Mouse (Mus musculus) MEL (cell line): ENCODE measurements around the gene Rhoj. TPM values are rescaled to one million over a fixed set of nuclear protein-coding genes. Genes with fewer than 3 reads are reported as not detected.

Experiments
- DNase-seq: peaks from one replicate; pipeline ENCODE4 v3.0.0; 2011; ENCODE audit warnings: low read depth, low spot score
- H3K27ac ChIP-seq: 2 replicates; pipeline ENCODE4 v1.5.1; 2012; ENCODE audit warnings: low read depth, mild to moderate bottlenecking, control low read depth, low read length, moderate library complexity; ENCODE audit not compliant: control insufficient read depth
- H3K27me3 ChIP-seq, 2 experiments: fragments of 150-350 bp in 1 of 2; sonication (generic) in 1 of 2; 2 replicates each; pipeline ENCODE4 v1.6.1; 2012; ENCODE audit warnings: low read length in 2 of 2, mild to moderate bottlenecking in 2 of 2, improper control_type of control experiment in 1 of 2, moderate library complexity in 1 of 2; ENCODE audit not compliant: insufficient read depth in 2 of 2, control insufficient read depth in 1 of 2
- H3K36me3 ChIP-seq, 2 experiments: 2 replicates each; pipeline ENCODE4 v1.6.1; 2012 to 2014; ENCODE audit warnings: low read length in 2 of 2, improper control_type of control experiment in 1 of 2, inconsistent platforms in 1 of 2, mild to moderate bottlenecking in 1 of 2; ENCODE audit not compliant: insufficient read depth in 2 of 2, control insufficient read depth in 1 of 2
- H3K4me1 ChIP-seq, 2 experiments: fragments of 150-350 bp in 1 of 2; sonication (generic) in 1 of 2; 2 replicates each; pipeline ENCODE4 v1.6.1; 2012; ENCODE audit warnings: low read length in 2 of 2, improper control_type of control experiment in 1 of 2, mild to moderate bottlenecking in 1 of 2; ENCODE audit not compliant: insufficient read depth in 2 of 2, control insufficient read depth in 1 of 2
- H3K4me3 ChIP-seq, 2 experiments: fragments of 150-350 bp in 1 of 2; sonication (generic) in 1 of 2; 2 replicates each; pipeline ENCODE4 v1.5.1; 2012; ENCODE audit warnings: low read depth in 2 of 2, low read length in 2 of 2, mild to moderate bottlenecking in 2 of 2, moderate library complexity in 2 of 2, control low read depth in 1 of 2, improper control_type of control experiment in 1 of 2; ENCODE audit not compliant: control insufficient read depth in 1 of 2, insufficient read depth in 1 of 2
- H3K79me2 ChIP-seq: 2 replicates; pipeline ENCODE4 v1.6.1; 2012; ENCODE audit warnings: mild to moderate bottlenecking, low read length, moderate library complexity; ENCODE audit not compliant: control insufficient read depth, poor library complexity, insufficient read depth
- H3K9ac ChIP-seq: 2 replicates; pipeline ENCODE4 v1.6.1; 2012; ENCODE audit warnings: low read depth, mild to moderate bottlenecking, control low read depth, low read length, moderate library complexity; ENCODE audit not compliant: control insufficient read depth, poor library complexity, severe bottlenecking
- H3K9me3 ChIP-seq: fragments of 150-350 bp; sonication (generic); replicated peaks from 2 replicates; pipeline ENCODE4 v1.6.1; 2012; ENCODE audit warnings: mild to moderate bottlenecking, low read length, improper control_type of control experiment, moderate library complexity; ENCODE audit not compliant: insufficient read depth
- BHLHE40 ChIP-seq: IDR thresholded peaks from 2 replicates; pipeline ENCODE4 v1.6.1; 2012; ENCODE audit warnings: low read depth, mild to moderate bottlenecking, inconsistent platforms, low read length, improper control_type of control experiment, borderline replicate concordance
- CHD1 ChIP-seq: IDR thresholded peaks from 2 replicates; pipeline ENCODE4 v1.6.1; 2012; ENCODE audit warnings: low read depth, mild to moderate bottlenecking, inconsistent platforms, low read length, improper control_type of control experiment
- CHD2 ChIP-seq: IDR thresholded peaks from 2 replicates; pipeline ENCODE4 v1.6.1; 2011; ENCODE audit warnings: low read length, improper control_type of control experiment
- CTCF ChIP-seq, 3 experiments: IDR thresholded peaks in 2 of 3; conservative IDR thresholded peaks in 1 of 3; 2 replicates each; pipeline ENCODE4 v1.5.1; 2011 to 2012; ENCODE audit warnings: low read length in 3 of 3, low read depth in 2 of 3, mild to moderate bottlenecking in 2 of 3, improper control_type of control experiment in 1 of 3, inconsistent platforms in 1 of 3, mixed read lengths in 1 of 3, moderate library complexity in 1 of 3; ENCODE audit not compliant: control insufficient read depth in 1 of 3, insufficient read depth in 1 of 3, poor library complexity in 1 of 3, severe bottlenecking in 1 of 3
- ETS1 ChIP-seq: IDR thresholded peaks from 2 replicates; pipeline ENCODE4 v1.6.1; 2012; ENCODE audit warnings: low read depth, mild to moderate bottlenecking, inconsistent platforms, low read length, improper control_type of control experiment, moderate library complexity
- GABPA ChIP-seq: IDR thresholded peaks from 2 replicates; pipeline ENCODE4 v1.6.1; 2012; ENCODE audit warnings: low read depth, mild to moderate bottlenecking, inconsistent platforms, low read length, improper control_type of control experiment, moderate library complexity
- GATA1 ChIP-seq: IDR thresholded peaks from 2 replicates; pipeline ENCODE4 v1.6.1; 2011; ENCODE audit warnings: low read depth, low read length, improper control_type of control experiment
- JUND ChIP-seq: IDR thresholded peaks from 2 replicates; pipeline ENCODE4 v1.6.1; 2011; ENCODE audit warnings: low read depth, mild to moderate bottlenecking, improper control_type of control experiment, low read length
- MAZ ChIP-seq: IDR thresholded peaks from 2 replicates; pipeline ENCODE4 v1.6.1; 2012; ENCODE audit warnings: low read depth, mild to moderate bottlenecking, inconsistent platforms, low read length, improper control_type of control experiment
- MYC ChIP-seq: IDR thresholded peaks from 2 replicates; pipeline ENCODE4 v1.6.1; 2011; ENCODE audit warnings: low read depth, mild to moderate bottlenecking, low read length, improper control_type of control experiment, moderate library complexity
- POLR2AphosphoS2 ChIP-seq: IDR thresholded peaks from 2 replicates; pipeline ENCODE4 v1.6.1; 2011; ENCODE audit warnings: low read length, improper control_type of control experiment
- RAD21 ChIP-seq: IDR thresholded peaks from 2 replicates; pipeline ENCODE4 v1.6.1; 2011; ENCODE audit warnings: mild to moderate bottlenecking, low read depth, low read length, improper control_type of control experiment
- SMC3 ChIP-seq: IDR thresholded peaks from 2 replicates; pipeline ENCODE4 v1.6.1; 2011; ENCODE audit warnings: low read depth, low read length, improper control_type of control experiment
- TAL1 ChIP-seq: IDR thresholded peaks from 2 replicates; pipeline ENCODE4 v1.6.1; 2012; ENCODE audit warnings: mild to moderate bottlenecking, inconsistent platforms, low read length, moderate library complexity, mixed read lengths
- ZC3H11A ChIP-seq: IDR thresholded peaks from 2 replicates; pipeline ENCODE4 v1.6.1; 2012; ENCODE audit warnings: low read depth, mild to moderate bottlenecking, inconsistent platforms, low read length, improper control_type of control experiment
- ZNF384 ChIP-seq: IDR thresholded peaks from 2 replicates; pipeline ENCODE4 v1.6.1; 2012; ENCODE audit warnings: low read depth, mild to moderate bottlenecking, inconsistent platforms, low read length, improper control_type of control experiment
- polyA plus RNA-seq, 2 experiments: library from polyadenylated mRNA; stranded (reverse) in 1 of 2; unstranded in 1 of 2; fragments of >175 nt in 1 of 2; fragments of >200 nt in 1 of 2; gene quantifications; 2 replicates each; pipeline versions ENCODE4 v1.2.1 to v1.2.4; 2012; ENCODE audit warnings: low replicate concordance in 2 of 2, low read depth in 1 of 2; ENCODE audit not compliant: insufficient read length in 2 of 2, insufficient read depth in 1 of 2, missing spikeins in 1 of 2
- total RNA-seq: library from RNA; depleted of rRNA; stranded (reverse); fragments of 300-350 nt; gene quantifications from 2 replicates; pipeline ENCODE4 v1.2.3, GENCODE M21; 2012

The Rhoj gene
- total and polyA plus RNA-seq, 3 experiments, result not detected

DNA sequence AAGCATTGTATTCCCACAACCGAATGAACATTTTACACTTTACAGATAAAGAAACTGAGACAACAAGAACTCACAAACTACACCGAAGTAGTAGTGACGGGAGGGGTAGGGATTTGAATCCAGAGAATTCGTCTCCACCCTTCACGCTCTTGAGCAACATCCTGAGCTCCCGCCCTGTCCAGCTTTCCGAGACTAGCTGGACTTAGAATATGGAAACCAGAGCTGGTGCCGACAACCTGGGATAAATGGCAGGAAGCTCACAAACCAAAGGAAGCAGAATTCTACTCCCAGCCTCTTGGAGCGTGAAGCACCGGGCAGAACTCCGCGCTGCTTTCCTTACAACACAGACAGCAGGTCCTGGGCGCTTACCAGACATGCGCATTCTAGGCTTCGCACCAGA, 79.7 kb downstream of the Rhoj start:
- DNase-seq, result no peak

DNA sequence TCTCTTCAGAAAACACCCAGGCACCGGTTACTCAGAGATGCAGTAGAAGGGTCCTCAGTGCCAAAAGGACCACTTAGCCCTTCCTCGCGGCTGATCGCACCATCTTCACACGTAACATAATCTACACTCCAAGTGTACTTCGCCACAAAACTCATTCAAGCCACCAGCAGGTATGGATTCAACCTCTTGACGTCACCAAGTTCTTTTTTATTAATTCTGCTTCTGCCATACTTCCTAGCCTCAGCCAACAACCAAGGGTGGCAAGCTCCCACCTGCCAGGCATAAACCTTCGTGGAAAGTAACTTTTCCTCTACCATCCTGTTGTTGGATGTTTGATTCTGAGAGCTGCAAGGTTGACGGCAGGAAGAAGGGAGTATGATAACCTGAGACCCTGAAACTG, 80.4 kb downstream of the Rhoj start:
- no peak overlapping the region for H3K9ac ChIP-seq
- H3K36me3 ChIP-seq, result no peaks in the 10 kb centered on the region
- H3K9me3 ChIP-seq, result no peaks in the 10 kb centered on the region
- DNase-seq, result no peak
- no peak overlapping the region for H3K27ac ChIP-seq
- H3K4me1 ChIP-seq, result no peaks in the 10 kb centered on the region
- no peak overlapping the region for H3K4me3 ChIP-seq
- H3K79me2 ChIP-seq, result no peaks in the 10 kb centered on the region
- H3K27me3 ChIP-seq, result no peaks in the 10 kb centered on the region; a peak in 1 of 4 replicates
- TF ChIP-seq BHLHE40 (no peak), ETS1 (no peak), POLR2AphosphoS2 (no peak), MYC (no peak), CHD1 (no peak), RAD21 (no peak), GABPA (no peak)

More for the DNA sequence above, 79.7 kb downstream of the Rhoj start:
- H3K9ac ChIP-seq, result no peak overlapping the region
- H3K4me3 ChIP-seq, result no peak overlapping the region
- H3K27me3 ChIP-seq, result no peaks in the 10 kb centered on the region; a peak in 1 of 4 replicates
- H3K27ac ChIP-seq, result no peak overlapping the region
- no peaks in the 10 kb centered on the region for H3K79me2 ChIP-seq
- H3K36me3 ChIP-seq, result no peaks in the 10 kb centered on the region
- no peaks in the 10 kb centered on the region for H3K9me3 ChIP-seq
- no peaks in the 10 kb centered on the region for H3K4me1 ChIP-seq
- no peak for TF ChIP-seq ZC3H11A
- no peak for TF ChIP-seq MAZ
- no peak for TF ChIP-seq CHD2
- no peak for TF ChIP-seq CHD1
- no peak for TF ChIP-seq TAL1

DNA sequence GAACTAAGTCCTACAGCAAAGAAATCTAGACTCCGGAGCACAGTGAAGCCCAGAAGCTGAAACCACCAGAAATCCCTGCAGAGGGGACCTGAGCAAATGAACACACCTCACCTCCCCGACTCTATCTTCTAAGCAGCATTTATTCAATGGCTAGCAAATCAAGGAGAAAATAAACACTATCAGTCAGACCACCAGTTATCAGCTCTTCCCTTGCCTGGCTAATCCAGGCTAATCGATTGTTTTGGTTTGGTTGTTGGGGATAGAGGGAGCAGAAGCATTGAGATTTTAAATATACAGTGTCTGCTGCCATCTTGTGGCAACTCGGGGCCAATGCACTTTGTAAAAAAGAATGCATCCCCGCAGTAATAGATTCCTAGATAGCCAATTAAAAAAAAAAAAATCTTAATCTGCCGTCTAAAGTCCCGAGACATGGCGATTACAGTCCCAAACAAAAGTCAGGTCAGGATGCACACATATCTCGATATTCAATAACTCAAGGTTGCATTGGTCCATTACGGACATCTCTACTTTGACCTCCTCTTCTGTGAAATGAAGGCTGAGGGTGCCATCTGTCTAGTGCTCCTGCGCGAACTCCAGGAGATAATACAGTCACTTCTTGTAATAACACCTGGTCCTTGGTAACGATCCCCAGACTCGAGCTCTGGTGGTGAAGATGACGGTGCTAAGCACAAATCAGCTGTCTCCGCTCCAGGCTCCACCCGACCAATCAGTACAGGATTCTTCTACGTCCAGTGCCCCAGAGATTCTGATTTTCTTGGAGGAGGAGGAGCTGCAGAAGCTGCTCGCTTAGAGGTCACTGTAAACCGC, 81.4 kb downstream of the Rhoj start:
- Histone ChIP-seq H3K9me3 (no peaks in the 10 kb centered on the region), H3K36me3 (no peaks in the 10 kb centered on the region), H3K4me3 (no peak overlapping the region), H3K4me1 (no peaks in the 10 kb centered on the region), H3K27ac (no peak overlapping the region), H3K79me2 (no peaks in the 10 kb centered on the region), H3K9ac (no peak overlapping the region), H3K27me3 (no peaks in the 10 kb centered on the region; a peak in 1 of 4 replicates)
- peak; percentile 40 for DNase-seq
- TF ChIP-seq RAD21 (peak; percentile 93), ZNF384 (peak; percentile 63), SMC3 (peak; percentile 93), JUND (no peak), CTCF (IDR thresholded peaks at IDR 0.05 in 2 of 3, conservative IDR thresholded peaks at IDR 0.05 in 1 of 3; ENCODE audit: control insufficient read depth in 1 of 3, insufficient read depth in 1 of 3, low read depth in 2 of 3, low read length in 3 of 3, poor library complexity in 1 of 3, severe bottlenecking in 1 of 3) (peak; percentile 66 to 85 (median 79)), ZC3H11A (peak; percentile 94), GATA1 (no peak), CHD1 (no peak), POLR2AphosphoS2 (no peak)
- TF ChIP-seq, all 39 proteins: peak for 5
